Mouse (Mus musculus) liver, adult 2 months (tissue): ENCODE results near the gene St8sia2.

ENCODE experiments used
- CTCF ChIP-seq: fragments of 200-500 bp; IDR thresholded peaks from 2 replicates; pipeline ENCODE4 v1.5.1; 2011; ENCODE audit warnings: low read depth, low read length, control low read depth
- POLR2A ChIP-seq: fragments of 200-500 bp; IDR thresholded peaks from 2 replicates; pipeline ENCODE4 v1.6.1; 2011; ENCODE audit warnings: low read length, control low read depth; ENCODE audit not compliant: insufficient read depth; ENCODE audit errors: extremely low read depth

- TF ChIP-seq CTCF (peak; percentile 60), POLR2A (no peak)
These were observed 11.5 kb upstream of the St8sia2 start for GRCm38 (mm10) chr7:74025007-74025406.
